Comparison of ENCODE assay signal across 9 mouse cellular contexts in the genomic region with DNA sequence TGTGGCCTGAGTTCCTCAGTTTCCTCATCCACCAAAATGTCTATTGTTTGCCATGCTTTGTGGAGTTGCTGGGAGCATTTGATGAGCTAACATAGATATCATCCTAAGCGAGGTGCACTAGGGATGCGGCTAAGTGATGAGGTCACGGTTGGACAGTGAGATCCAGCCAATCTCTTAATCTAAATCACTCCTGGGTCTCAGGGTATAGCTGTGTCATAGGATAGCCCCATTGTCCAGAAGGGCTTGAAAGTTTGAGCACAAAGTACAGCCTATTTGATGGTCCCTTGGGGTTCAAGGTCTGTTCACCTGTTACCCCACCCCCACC. TPM values are rescaled to one million over a fixed set of nuclear protein-coding genes. Genes with fewer than 3 reads are reported as not detected.
DNase-seq lines count a peak whose midpoint lies in the region; ATAC-seq and TF ChIP-seq lines count a peak whose summit lies in the region.
"Had no signal": no experiment of that assay in that cellular context is flagged by ENCODE, and none has a peak within 500 bp of the region (broad histone marks: within the 10 kb centered on the region; RNA-seq: fewer than 3 reads in every experiment).

No protein-coding gene starts in this region.

- no peak for TF ChIP-seq CTCF in intestine, postnatal 0 days (IDR thresholded peaks at IDR 0.05; ENCODE audit: low read depth)

- ATAC-seq in intestine, embryonic 14.5 days (replicated peaks; ENCODE audit: low FRiP score, low TSS enrichment, low read depth) = no peak
- no peak for ATAC-seq in intestine, postnatal 0 days
- ATAC-seq in embryonic facial prominence, embryonic 13.5 days (ENCODE audit: insufficient number of reproducible peaks, insufficient read depth, low FRiP score, low TSS enrichment, low read depth) = no peak
- no peak for ATAC-seq in hindbrain, embryonic 16.5 days
- ATAC-seq in midbrain, embryonic 13.5 days = no peak
- no peak for ATAC-seq in activated CD4-positive, CD25-positive, alpha-beta regulatory T cell, adult 4 months

- H3K4me2 ChIP-seq in intestine, embryonic 14.5 days (ENCODE audit: low read length) = peak overlapping the region; percentile 65; the same call in 1 of the 2 replicates
- no peak overlapping the region for H3K4me2 ChIP-seq in intestine, postnatal 0 days (replicated peaks; ENCODE audit: low read depth)
- peak overlapping the region; percentile 96 for H3K4me2 ChIP-seq in embryonic facial prominence, embryonic 13.5 days
- peak overlapping the region; percentile 82 for H3K4me2 ChIP-seq in hindbrain, embryonic 16.5 days (ENCODE audit: low read length)
- H3K4me2 ChIP-seq in midbrain, embryonic 13.5 days (replicated peaks) = peak overlapping the region; percentile 80

- peaks cover 2% of the 10 kb centered on the region; the same call in 1 of the 2 replicates for H3K36me3 ChIP-seq in intestine, embryonic 14.5 days (ENCODE audit: control insufficient read depth, insufficient read depth, low read length)
- no peaks in the 10 kb centered on the region; the same call in 1 of the 2 replicates for H3K36me3 ChIP-seq in intestine, postnatal 0 days (ENCODE audit: control insufficient read depth, insufficient read depth)
- H3K36me3 ChIP-seq in embryonic facial prominence, embryonic 13.5 days = 0 out of 2 replicates have a peak, but pooled peaks cover under 1% of the 10 kb centered on the region
- peaks cover under 1% of the 10 kb centered on the region; the same call in 1 of the 2 replicates for H3K36me3 ChIP-seq in hindbrain, embryonic 16.5 days (ENCODE audit: control insufficient read depth, insufficient read depth, low read length)
- peaks cover 2% of the 10 kb centered on the region for H3K36me3 ChIP-seq in midbrain, embryonic 13.5 days

- 57% methylated on average over 3 of the region's 3 CpGs for WGBS in intestine, embryonic 14.5 days
- 74% methylated on average over 3 of the region's 3 CpGs for WGBS in intestine, postnatal 0 days
- 66% methylated on average over 3 of the region's 3 CpGs for WGBS in embryonic facial prominence, embryonic 13.5 days
- 69% methylated on average over 3 of the region's 3 CpGs for WGBS in hindbrain, embryonic 16.5 days
- 59% methylated on average over 3 of the region's 3 CpGs for WGBS in midbrain, embryonic 13.5 days

- peak overlapping the region; percentile 53; the same call in 1 of the 2 replicates for H3K4me3 ChIP-seq in intestine, embryonic 14.5 days (ENCODE audit: low read depth, low read length)
- H3K4me3 ChIP-seq in intestine, postnatal 0 days (ENCODE audit: low read depth, low read length) = no peak overlapping the region
- peak overlapping the region; percentile 71; the same call in 1 of the 2 replicates for H3K4me3 ChIP-seq in embryonic facial prominence, embryonic 13.5 days
- H3K4me3 ChIP-seq in hindbrain, embryonic 16.5 days (ENCODE audit: low read length) = peak overlapping the region; percentile 50
- no peak overlapping the region for H3K4me3 ChIP-seq in midbrain, embryonic 13.5 days (replicated peaks)

- H3K9ac ChIP-seq in intestine, embryonic 14.5 days (ENCODE audit: low read length) = no peak overlapping the region
- no peak overlapping the region for H3K9ac ChIP-seq in intestine, postnatal 0 days (ENCODE audit: low read depth, low read length)
- H3K9ac ChIP-seq in embryonic facial prominence, embryonic 13.5 days = peak overlapping the region; percentile 89; the same call in 1 of the 2 replicates
- H3K9ac ChIP-seq in hindbrain, embryonic 16.5 days (ENCODE audit: low read depth, low read length) = peak overlapping the region; percentile 80; the same call in 1 of the 2 replicates
- 0 out of 2 replicates have a peak overlapping the region, but pooled peaks have one; percentile 78 for H3K9ac ChIP-seq in midbrain, embryonic 13.5 days (replicated peaks)

- H3K27ac ChIP-seq in intestine, embryonic 14.5 days (ENCODE audit: low read depth) = peak overlapping the region; percentile 91
- H3K27ac ChIP-seq in intestine, postnatal 0 days (ENCODE audit: low read depth, low read length) = no peak overlapping the region
- H3K27ac ChIP-seq in embryonic facial prominence, embryonic 13.5 days = peak overlapping the region; percentile 97
- no peak overlapping the region for H3K27ac ChIP-seq in hindbrain, embryonic 16.5 days (ENCODE audit: low read depth, low read length)
- peak overlapping the region; percentile 80 for H3K27ac ChIP-seq in midbrain, embryonic 13.5 days

- H3K27me3 ChIP-seq in intestine, embryonic 14.5 days (replicated peaks; ENCODE audit: control insufficient read depth, insufficient read depth, low read length) = peaks cover 12% of the 10 kb centered on the region; the same call in 1 of the 2 replicates
- H3K27me3 ChIP-seq in intestine, postnatal 0 days (replicated peaks; ENCODE audit: control insufficient read depth, insufficient read depth, low read length) = peaks cover 14% of the 10 kb centered on the region; the same call in 1 of the 2 replicates
- H3K27me3 ChIP-seq in embryonic facial prominence, embryonic 13.5 days = peaks cover 5% of the 10 kb centered on the region; the same call in 1 of the 2 replicates
- H3K27me3 ChIP-seq in hindbrain, embryonic 16.5 days (replicated peaks; ENCODE audit: control insufficient read depth, insufficient read depth, low read length) = no peaks in the 10 kb centered on the region
- H3K27me3 ChIP-seq in midbrain, embryonic 13.5 days = peaks cover 21% of the 10 kb centered on the region

- H3K9me3 ChIP-seq in intestine, embryonic 14.5 days (ENCODE audit: control insufficient read depth, low read length) = no peaks in the 10 kb centered on the region
- no peaks in the 10 kb centered on the region for H3K9me3 ChIP-seq in intestine, postnatal 0 days (ENCODE audit: control insufficient read depth)
- H3K9me3 ChIP-seq in embryonic facial prominence, embryonic 13.5 days = no peaks in the 10 kb centered on the region
- no peaks in the 10 kb centered on the region for H3K9me3 ChIP-seq in hindbrain, embryonic 16.5 days (ENCODE audit: control insufficient read depth, low read length)
- no peaks in the 10 kb centered on the region for H3K9me3 ChIP-seq in midbrain, embryonic 13.5 days

- no peak for DNase-seq in intestine, embryonic 14.5 days (ENCODE audit: low spot score)
- DNase-seq in left cerebral cortex, postnatal 4 days = no peak
- no peak for DNase-seq in T-cell, adult 2 months (ENCODE audit: low spot score)
- DNase-seq: gastrocnemius, postnatal 36 days had no signal

- intact Hi-C loops in left cerebral cortex, postnatal 4 days (cut with DNase I) = no loop called here

- peaks cover 71% of the 10 kb centered on the region for H3K4me1 ChIP-seq in intestine, embryonic 14.5 days (replicated peaks; ENCODE audit: control insufficient read depth, insufficient read depth, low read length)
- peaks cover 16% of the 10 kb centered on the region for H3K4me1 ChIP-seq in intestine, postnatal 0 days (replicated peaks; ENCODE audit: control insufficient read depth, insufficient read depth, low read length)
- peaks cover 71% of the 10 kb centered on the region for H3K4me1 ChIP-seq in embryonic facial prominence, embryonic 13.5 days
- H3K4me1 ChIP-seq in hindbrain, embryonic 16.5 days (ENCODE audit: control insufficient read depth, insufficient read depth, low read depth, low read length) = peaks cover 59% of the 10 kb centered on the region
- peaks cover 69% of the 10 kb centered on the region for H3K4me1 ChIP-seq in midbrain, embryonic 13.5 days (replicated peaks)

RNA-seq across cellular contexts. Expression of a gene that starts 0.5 kb away (rescaled TPM):
- polyA plus RNA-seq in intestine, embryonic 14.5 days (2014; fragmentation: Nextera tagmentation; extraction: Ambion mirVana) = 7.8 and 8.7 TPM in 2 replicates
- 2.0 and 2.1 TPM in 2 replicates for polyA plus RNA-seq in intestine, postnatal 0 days (2015; fragmentation: Nextera tagmentation; extraction: Ambion mirVana)
- polyA plus RNA-seq in embryonic facial prominence, embryonic 13.5 days (2015; fragmentation: Nextera tagmentation; extraction: Ambion mirVana) = 13.0 and 14.0 TPM in 2 replicates
- polyA plus RNA-seq in hindbrain, embryonic 16.5 days (2015; fragmentation: Nextera tagmentation; extraction: Ambion mirVana) = 4.5 and 4.6 TPM in 2 replicates
- 3.3 and 4.6 TPM in 2 replicates for polyA plus RNA-seq in midbrain, embryonic 13.5 days (2015; fragmentation: Nextera tagmentation; extraction: Ambion mirVana)
- 10 to 100 TPM; 15.8 to 16.4 TPM for total RNA-seq in left cerebral cortex, postnatal 4 days (2021)
- polyA plus RNA-seq in activated CD4-positive, CD25-positive, alpha-beta regulatory T cell, adult 4 months (2017; shearing (Covaris generic)) = not detected

RNA-seq across cellular contexts. Expression of a gene that starts 4.5 kb away (rescaled TPM):
- polyA plus RNA-seq in intestine, embryonic 14.5 days (2014; fragmentation: Nextera tagmentation; extraction: Ambion mirVana) = 4.8 and 5.8 TPM in 2 replicates
- polyA plus RNA-seq in intestine, postnatal 0 days (2015; fragmentation: Nextera tagmentation; extraction: Ambion mirVana) = 3.1 and 3.4 TPM in 2 replicates
- polyA plus RNA-seq in embryonic facial prominence, embryonic 13.5 days (2015; fragmentation: Nextera tagmentation; extraction: Ambion mirVana) = 10.2 and 10.3 TPM in 2 replicates
- polyA plus RNA-seq in hindbrain, embryonic 16.5 days (2015; fragmentation: Nextera tagmentation; extraction: Ambion mirVana) = 26.6 and 29.5 TPM in 2 replicates
- polyA plus RNA-seq in midbrain, embryonic 13.5 days (2015; fragmentation: Nextera tagmentation; extraction: Ambion mirVana) = 19.2 and 20.4 TPM in 2 replicates
- 10 to 100 TPM; 82.8 to 91.5 TPM for total RNA-seq in left cerebral cortex, postnatal 4 days (2021)
- under 1 TPM; 0.45 to 0.60 TPM for polyA plus RNA-seq in activated CD4-positive, CD25-positive, alpha-beta regulatory T cell, adult 4 months (2017; shearing (Covaris generic))

RNA-seq across cellular contexts. Expression of a gene that starts 10.8 kb away (rescaled TPM):
- 13.5 and 14.4 TPM in 2 replicates for polyA plus RNA-seq in intestine, embryonic 14.5 days (2014; fragmentation: Nextera tagmentation; extraction: Ambion mirVana)
- polyA plus RNA-seq in intestine, postnatal 0 days (2015; fragmentation: Nextera tagmentation; extraction: Ambion mirVana) = 6.8 and 7.3 TPM in 2 replicates
- polyA plus RNA-seq in embryonic facial prominence, embryonic 13.5 days (2015; fragmentation: Nextera tagmentation; extraction: Ambion mirVana) = 15.7 and 16.3 TPM in 2 replicates
- 8.9 and 10.1 TPM in 2 replicates for polyA plus RNA-seq in hindbrain, embryonic 16.5 days (2015; fragmentation: Nextera tagmentation; extraction: Ambion mirVana)
- polyA plus RNA-seq in midbrain, embryonic 13.5 days (2015; fragmentation: Nextera tagmentation; extraction: Ambion mirVana) = 13.9 and 14.4 TPM in 2 replicates
- 10 to 100 TPM; 12.6 to 13.7 TPM for total RNA-seq in left cerebral cortex, postnatal 4 days (2021)
- polyA plus RNA-seq in activated CD4-positive, CD25-positive, alpha-beta regulatory T cell, adult 4 months (2017; shearing (Covaris generic)) = 1 to 10 TPM; 6.6 to 8.8 TPM

RNA-seq across cellular contexts. Expression of a gene that starts 40.4 kb away (rescaled TPM):
- 556 and 564 TPM in 2 replicates for polyA plus RNA-seq in intestine, embryonic 14.5 days (2014; fragmentation: Nextera tagmentation; extraction: Ambion mirVana)
- polyA plus RNA-seq in intestine, postnatal 0 days (2015; fragmentation: Nextera tagmentation; extraction: Ambion mirVana) = 1,362 and 1,364 TPM in 2 replicates
- 420 and 448 TPM in 2 replicates for polyA plus RNA-seq in embryonic facial prominence, embryonic 13.5 days (2015; fragmentation: Nextera tagmentation; extraction: Ambion mirVana)
- 1,653 and 1,817 TPM in 2 replicates for polyA plus RNA-seq in hindbrain, embryonic 16.5 days (2015; fragmentation: Nextera tagmentation; extraction: Ambion mirVana)
- polyA plus RNA-seq in midbrain, embryonic 13.5 days (2015; fragmentation: Nextera tagmentation; extraction: Ambion mirVana) = 843 and 851 TPM in 2 replicates
- total RNA-seq in left cerebral cortex, postnatal 4 days (2021) = 100 to 1,000 TPM; 770 to 834 TPM
- polyA plus RNA-seq in activated CD4-positive, CD25-positive, alpha-beta regulatory T cell, adult 4 months (2017; shearing (Covaris generic)) = 100 to 1,000 TPM; 152 to 192 TPM

RNA-seq across cellular contexts. Expression of a gene that starts 41.4 kb away (rescaled TPM):
- 59.8 and 65.5 TPM in 2 replicates for polyA plus RNA-seq in intestine, embryonic 14.5 days (2014; fragmentation: Nextera tagmentation; extraction: Ambion mirVana)
- 7.8 and 8.6 TPM in 2 replicates for polyA plus RNA-seq in intestine, postnatal 0 days (2015; fragmentation: Nextera tagmentation; extraction: Ambion mirVana)
- polyA plus RNA-seq in embryonic facial prominence, embryonic 13.5 days (2015; fragmentation: Nextera tagmentation; extraction: Ambion mirVana) = 61.9 and 63.1 TPM in 2 replicates
- 14.4 and 17.6 TPM in 2 replicates for polyA plus RNA-seq in hindbrain, embryonic 16.5 days (2015; fragmentation: Nextera tagmentation; extraction: Ambion mirVana)
- polyA plus RNA-seq in midbrain, embryonic 13.5 days (2015; fragmentation: Nextera tagmentation; extraction: Ambion mirVana) = 30.9 and 32.9 TPM in 2 replicates
- total RNA-seq in left cerebral cortex, postnatal 4 days (2021) = 1 to 10 TPM; 9.1 to 9.8 TPM
- 10 to 100 TPM in 1 of 2 experiments, 1 to 10 TPM in 1; 9.2 to 12.3 TPM for polyA plus RNA-seq in activated CD4-positive, CD25-positive, alpha-beta regulatory T cell, adult 4 months (2017; shearing (Covaris generic))

Comparison
In these comparisons a context has a peak if more than half of its experiments do, and no peak if none do; other contexts are left out.
1. H3K27ac ChIP-seq: peak in intestine, embryonic 14.5 days (single experiment), embryonic facial prominence, embryonic 13.5 days (single experiment) and midbrain, embryonic 13.5 days (single experiment); none in intestine, postnatal 0 days (single experiment) and hindbrain, embryonic 16.5 days (single experiment).
2. H3K4me3 ChIP-seq: peak in intestine, embryonic 14.5 days (single experiment), embryonic facial prominence, embryonic 13.5 days (single experiment) and hindbrain, embryonic 16.5 days (single experiment); none in intestine, postnatal 0 days (single experiment) and midbrain, embryonic 13.5 days (single experiment).
3. H3K9ac ChIP-seq: peak in embryonic facial prominence, embryonic 13.5 days (single experiment), hindbrain, embryonic 16.5 days (single experiment) and midbrain, embryonic 13.5 days (single experiment); none in intestine, embryonic 14.5 days (single experiment) and intestine, postnatal 0 days (single experiment).